Mouse (Mus musculus): ENCODE results near the gene Tbc1d5.

GRCm38 (mm10) chr17:51172332-51172731 lies 6.8 kb downstream of the Tbc1d5 start:
- no peak for TF ChIP-seq CTCF (IDR thresholded peaks at IDR 0.05; ENCODE audit: low read depth, low read length)
- no peak for TF ChIP-seq POLR2A (IDR thresholded peaks at IDR 0.05; ENCODE audit: insufficient read depth, low read length)

Measured in ES-Bruce4 (cell line).